Mouse (Mus musculus): Measurements from ENCODE around the gene Gm10226. TPM values are rescaled to one million over a fixed set of nuclear protein-coding genes. Genes with fewer than 3 reads are reported as not detected.

The Gm10226 gene
- polyA plus RNA-seq (2017; shearing (Covaris generic)), result 11.0 TPM

DNA sequence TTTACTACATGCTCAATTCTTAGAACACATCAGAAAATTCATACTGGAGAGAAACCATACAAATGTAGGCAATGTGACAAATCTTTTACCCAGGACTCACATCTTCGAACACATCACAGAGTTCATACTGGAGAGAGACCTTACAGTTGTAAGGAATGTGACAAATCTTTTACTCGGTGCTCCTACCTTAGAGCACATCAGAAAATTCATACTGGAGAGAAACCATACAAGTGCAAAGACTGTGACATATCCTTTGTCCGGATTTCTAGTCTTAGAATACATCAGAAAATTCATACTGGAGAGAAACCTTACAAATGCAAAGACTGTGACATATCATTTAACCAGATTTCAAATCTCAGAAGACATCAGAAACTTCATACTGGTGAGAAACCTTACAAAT lies at the start of gene Gm10226:
Gene Gm10226, plus strand, starts transcription at position 301 of the 400 bp plus-strand sequence.

DNA sequence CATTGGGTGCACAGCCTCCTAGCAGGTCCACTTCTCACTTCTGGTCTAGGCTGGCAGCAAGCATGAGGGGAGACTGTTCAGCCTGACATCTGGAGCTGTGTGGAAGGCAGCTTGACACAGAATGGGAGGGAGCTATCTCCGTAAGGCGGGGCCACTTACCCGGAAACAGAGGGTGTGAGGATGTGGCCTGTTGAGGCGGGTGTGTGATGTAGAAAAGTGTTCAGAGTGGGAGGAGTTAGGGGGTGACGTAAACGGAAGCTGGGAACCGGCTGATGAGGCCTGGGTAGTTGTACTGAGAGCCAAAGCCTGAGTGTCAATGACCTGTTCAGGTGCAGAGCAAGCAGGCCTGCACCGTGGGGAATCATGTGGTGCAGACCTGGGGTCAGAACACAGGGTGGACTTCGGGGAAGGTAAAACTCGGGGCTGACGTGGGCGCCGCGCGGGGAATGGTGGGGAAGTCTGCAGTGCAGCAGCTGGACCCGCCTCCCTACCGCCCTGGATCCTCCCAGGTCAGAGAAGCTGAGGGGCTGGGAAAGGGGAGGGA lies 41.2 kb upstream of the Gm10226 start, which contains the start of gene Zfp983:
Gene Zfp983, plus strand, starts transcription at position 261 of the 544 bp plus-strand sequence.

DNA sequence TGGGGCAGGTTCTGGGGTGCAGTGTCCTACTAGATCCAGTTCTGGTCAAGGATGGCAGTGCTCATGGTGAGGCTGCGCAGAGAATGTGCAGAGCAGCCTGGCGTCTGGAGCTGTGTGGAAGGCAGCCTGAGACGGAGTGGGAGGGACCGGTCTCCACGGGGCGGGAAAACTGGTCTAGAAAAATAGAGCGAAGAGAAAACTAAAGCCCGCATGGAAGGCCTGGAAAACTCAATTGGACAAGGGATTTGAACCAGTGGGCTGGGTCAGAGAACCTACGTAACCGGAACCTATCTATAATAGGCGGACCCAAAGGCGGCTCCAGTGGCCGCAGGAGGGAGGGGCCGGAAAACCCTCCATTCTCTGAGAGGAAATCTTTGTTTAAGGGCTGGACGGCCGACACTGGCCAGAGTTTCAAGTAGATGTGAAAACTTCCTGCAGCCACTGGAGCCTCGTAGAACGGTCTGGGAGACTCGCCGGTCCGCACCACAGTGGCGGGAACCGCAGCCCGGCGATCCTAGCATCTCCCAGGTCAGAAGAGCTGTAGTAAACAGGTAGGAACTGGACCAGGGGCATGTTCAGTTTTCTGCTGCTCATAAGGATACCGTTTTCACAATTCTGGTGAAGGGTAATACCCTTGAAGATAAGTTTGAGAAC lies 15.8 kb downstream of the Gm10226 start, which contains the start of gene Zfp760:
Gene Zfp760, plus strand, starts transcription at position 399 of the 654 bp plus-strand sequence.

DNA sequence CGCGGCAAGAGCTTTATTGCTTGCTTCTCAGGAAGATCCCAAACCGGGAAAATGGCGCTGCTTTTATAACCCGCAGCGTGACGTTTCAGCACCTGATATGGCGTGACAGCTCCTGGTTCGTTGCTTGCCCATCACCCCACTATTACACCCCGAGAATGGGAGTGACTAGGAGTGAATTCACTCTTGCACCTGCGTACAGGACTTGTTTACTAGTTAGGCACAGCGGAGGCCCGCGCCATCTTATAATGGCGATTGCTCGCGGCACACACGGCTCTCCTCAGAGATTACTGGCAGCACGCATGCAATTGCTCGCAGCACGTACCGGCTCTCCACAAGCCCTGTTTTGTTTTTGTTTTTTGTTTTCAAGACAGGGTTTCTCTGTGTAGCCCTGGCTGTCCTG lies 38.8 kb downstream of the Gm10226 start, which contains the start of gene Zfp229:
Gene Zfp229, plus strand, starts transcription at position 301 of the 400 bp plus-strand sequence.

Other genes with a start within 250 kb of the Gm10226 start
- gene Zfp51, start 241.5 kb upstream of the Gm10226 start, polyA plus RNA-seq (2017; shearing (Covaris generic)), result 49.0 TPM
- gene Zfp53, start 202.9 kb upstream of the Gm10226 start, polyA plus RNA-seq (2017; shearing (Covaris generic)), result 66.9 TPM
- 11.4 TPM for gene Zfp52, start 156.3 kb upstream of the Gm10226 start, polyA plus RNA-seq (2017; shearing (Covaris generic))
- gene Zfp948, start 124.9 kb upstream of the Gm10226 start, polyA plus RNA-seq (2017; shearing (Covaris generic)), result 1.1 TPM
- gene Zfp983, start 41.2 kb upstream of the Gm10226 start, polyA plus RNA-seq (2017; shearing (Covaris generic)), result 5.3 TPM
- gene Zfp760, start 15.9 kb downstream of the Gm10226 start, polyA plus RNA-seq (2017; shearing (Covaris generic)), result 1.1 TPM
- 0.74 TPM for gene Zfp229, start 38.9 kb downstream of the Gm10226 start, polyA plus RNA-seq (2017; shearing (Covaris generic))
- 0.14 TPM for gene Zfp820, start 153.9 kb downstream of the Gm10226 start, polyA plus RNA-seq (2017; shearing (Covaris generic))
- gene Zfp995, start 218.1 kb downstream of the Gm10226 start, polyA plus RNA-seq (2017; shearing (Covaris generic)), result 11.2 TPM